Mouse (Mus musculus) heart, postnatal 0 days (tissue): Measurements from ENCODE around the gene Telo2. TPM values are rescaled to one million over a fixed set of nuclear protein-coding genes. Genes with fewer than 3 reads are reported as not detected.

ENCODE experiments used
- ATAC-seq: fragments of 200-750 bp; cut with Nextera tagmentation; 2 replicates; pipeline ENCODE4 v1.8.0; 2017; ENCODE audit warnings: low read depth, moderate number of reproducible peaks, moderate library complexity; ENCODE audit not compliant: insufficient read depth
- DNase-seq: peaks from one replicate; pipeline ENCODE4 v3.0.0-alpha.2; 2016; ENCODE audit warnings: low spot score
- H3K27ac ChIP-seq: fragments of 300-500 bp; sonication (generic); 2 replicates; pipeline ENCODE4 v1.5.1; 2014; ENCODE audit warnings: low read depth, mild to moderate bottlenecking
- H3K27me3 ChIP-seq: fragments of 300-500 bp; sonication (generic); 2 replicates; pipeline ENCODE4 v1.6.1; 2014; ENCODE audit warnings: low read length, mixed read lengths; ENCODE audit not compliant: control insufficient read depth, insufficient read depth
- H3K36me3 ChIP-seq: fragments of 300-500 bp; sonication (generic); replicated peaks from 2 replicates; pipeline ENCODE4 v1.6.1; 2014; ENCODE audit warnings: low read length, mixed read lengths; ENCODE audit not compliant: control insufficient read depth, insufficient read depth
- H3K4me1 ChIP-seq: fragments of 300-500 bp; sonication (generic); 2 replicates; pipeline ENCODE4 v1.6.1; 2014; ENCODE audit warnings: antibody characterized with exemption; ENCODE audit not compliant: control insufficient read depth, insufficient read depth
- H3K4me2 ChIP-seq: fragments of 300-500 bp; sonication (generic); 2 replicates; pipeline ENCODE4 v1.6.1; 2014; ENCODE audit warnings: low read depth, mild to moderate bottlenecking, low read length, moderate library complexity
- H3K4me3 ChIP-seq: fragments of 300-500 bp; sonication (generic); 2 replicates; pipeline ENCODE4 v1.5.1; 2014; ENCODE audit warnings: low read depth, low read length
- H3K9ac ChIP-seq: fragments of 300-500 bp; sonication (generic); replicated peaks from 2 replicates; pipeline ENCODE4 v1.6.1; 2014; ENCODE audit warnings: low read depth, low read length, mixed read lengths
- H3K9me3 ChIP-seq: fragments of 300-500 bp; sonication (generic); replicated peaks from 2 replicates; pipeline ENCODE4 v1.6.1; 2016; ENCODE audit warnings: low read length; ENCODE audit not compliant: control insufficient read depth
- CTCF ChIP-seq: IDR thresholded peaks from 2 replicates; pipeline ENCODE4 v1.5.1; 2016; ENCODE audit warnings: antibody characterized with exemption, control low read depth, low read depth
- EP300 ChIP-seq: IDR thresholded peaks from 2 replicates; pipeline ENCODE4 v1.6.1; 2016; ENCODE audit warnings: antibody characterized with exemption, low read depth
- WGBS: fragments of 180-500 bp; shearing (Covaris S2); extraction: QIAGEN DNeasy Blood & Tissue Kit; methylation state at CpG from one replicate; pipeline ENCODE4 v1.1.7; 2014; 5-methylcytosine and 5-hydroxymethylcytosine counted together
- polyA plus RNA-seq: library from polyadenylated mRNA; unstranded; fragments of >200 nt; fragmentation: Nextera tagmentation; extraction: Ambion mirVana; gene quantifications from 2 replicates; pipeline ENCODE4 v1.2.1, GENCODE M21; 2015
- total RNA-seq: library from RNA; depleted of rRNA; stranded (reverse); fragments of >200 nt; gene quantifications from 2 replicates; pipeline ENCODE4 v1.2.3, GENCODE M21; 2014; ENCODE audit warnings: low replicate concordance

Gene Telo2
- total and polyA plus RNA-seq, 2 experiments from 2014 or later = 15.3 to 27.9 TPM

DNA sequence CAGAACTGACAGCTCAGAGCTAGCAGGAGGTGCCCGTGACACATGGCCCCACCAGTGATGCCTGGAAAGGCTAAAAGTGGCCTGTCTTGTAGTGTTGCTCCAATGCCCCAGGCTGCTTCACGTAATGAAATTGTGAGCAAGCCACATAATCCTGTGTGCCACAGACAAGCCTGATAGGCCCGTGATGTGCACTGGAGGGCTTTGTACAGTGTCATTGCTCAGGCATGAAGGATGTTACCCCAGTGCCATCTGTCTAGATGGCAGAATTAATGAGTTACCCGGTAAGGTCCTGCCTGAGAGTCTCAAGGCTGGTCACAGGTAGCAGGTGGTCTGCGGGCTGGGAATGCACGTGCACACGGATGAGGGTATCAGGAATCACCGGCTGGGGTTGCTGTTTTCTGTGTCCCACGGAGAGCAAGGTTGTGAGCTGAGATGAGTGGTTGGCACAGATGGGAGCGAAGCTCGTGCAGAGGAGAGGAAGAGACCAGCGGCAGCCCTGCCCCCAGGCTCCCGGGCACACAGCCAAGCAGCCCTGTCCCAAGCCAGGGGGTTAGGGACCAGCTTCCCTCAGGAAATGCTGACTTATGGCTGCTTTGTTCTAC, 37.9 kb downstream of the Telo2 start:
- ATAC-seq (peak; percentile 63), DNase-seq (peak; percentile 51)
- Histone ChIP-seq H3K27ac (peak overlapping the region; percentile 85; the same call in 1 of the 2 replicates), H3K4me2 (peak overlapping the region; percentile 66), H3K9me3 (no peaks in the 10 kb centered on the region), H3K9ac (peak overlapping the region; percentile 67), H3K36me3 (no peaks in the 10 kb centered on the region; the same call in 1 of the 2 replicates), H3K27me3 (no peaks in the 10 kb centered on the region), H3K4me3 (peak overlapping the region; percentile 48), H3K4me1 (peaks cover 34% of the 10 kb centered on the region)
- 25% methylated on average over 13 of the region's 13 CpGs for WGBS
- TF ChIP-seq EP300 = peak; percentile 42; the same call in 1 of the 2 replicates
- no peak for TF ChIP-seq CTCF

DNA sequence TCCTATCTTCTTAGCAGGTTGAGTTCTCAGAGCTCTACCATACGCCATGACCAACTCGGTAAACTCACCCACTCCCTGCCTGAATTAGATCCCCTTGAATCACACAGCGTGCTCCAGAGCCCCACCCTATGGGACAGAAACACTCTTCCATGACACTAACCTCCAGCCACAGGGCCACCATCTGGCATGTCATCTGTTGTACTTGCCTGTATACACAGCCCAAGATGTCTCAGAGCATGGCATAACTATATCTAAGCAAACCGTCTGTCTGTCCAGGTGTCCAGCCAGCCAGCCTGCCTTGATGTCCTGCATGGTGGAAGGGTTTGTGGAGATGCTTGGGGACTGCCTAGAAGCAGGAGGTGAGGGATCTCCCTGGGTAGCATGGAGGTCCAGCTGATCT, 38.9 kb downstream of the Telo2 start:
- Histone ChIP-seq H3K36me3 (no peaks in the 10 kb centered on the region; the same call in 1 of the 2 replicates), H3K27ac (no peak overlapping the region), H3K9me3 (no peaks in the 10 kb centered on the region), H3K9ac (no peak overlapping the region), H3K4me3 (peak overlapping the region; percentile 1; the same call in 1 of the 2 replicates), H3K27me3 (no peaks in the 10 kb centered on the region), H3K4me2 (peak overlapping the region; percentile 66), H3K4me1 (peaks cover 30% of the 10 kb centered on the region)
- ATAC-seq (no peak), DNase-seq (no peak)
- no peak for TF ChIP-seq CTCF
- no peak for TF ChIP-seq EP300
- 79% methylated on average over 4 of the region's 4 CpGs for WGBS

DNA sequence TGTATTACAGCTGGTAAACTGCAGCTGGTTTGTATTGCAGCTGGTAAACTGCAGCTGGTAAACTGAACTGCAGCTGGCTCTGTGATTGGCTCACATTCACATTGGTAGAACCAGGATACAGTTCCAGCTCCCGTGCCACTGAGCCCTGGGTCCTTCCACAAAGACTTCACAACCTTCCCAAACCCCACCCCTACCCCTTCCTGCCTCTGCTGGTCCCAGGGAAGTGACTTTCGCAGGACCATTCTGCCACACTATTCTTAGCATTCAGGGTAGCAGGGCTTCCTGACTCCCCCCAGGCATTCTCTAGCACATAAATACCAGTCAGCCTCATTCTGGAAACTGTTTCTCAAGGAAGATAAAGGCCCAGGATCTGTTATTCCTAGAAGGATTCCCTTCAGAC, 47.1 kb downstream of the Telo2 start:
- no peak for ATAC-seq

DNA sequence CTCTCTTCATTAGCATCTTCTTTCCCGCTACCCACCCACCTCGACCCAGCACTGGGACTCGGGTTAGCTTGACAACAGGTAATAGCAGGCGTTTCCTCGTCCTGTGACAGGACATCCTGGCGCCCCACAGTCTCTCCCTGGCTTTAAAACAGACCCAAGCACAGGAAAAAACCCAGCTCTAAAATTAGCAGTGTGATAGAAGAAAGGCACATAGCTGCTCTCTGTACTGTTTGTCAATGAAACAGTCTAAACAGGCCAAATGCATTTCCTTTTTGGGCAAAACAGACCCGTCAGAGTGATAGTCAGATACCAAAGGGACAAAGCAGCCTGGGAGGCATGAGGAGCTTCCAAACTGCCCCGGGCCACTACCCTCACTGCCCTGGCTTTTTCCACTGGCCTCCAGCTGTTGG, 48.3 kb downstream of the Telo2 start:
- peak; percentile 47 for ATAC-seq
- WGBS = 27% methylated on average over 8 of the region's 8 CpGs
- peaks cover 22% of the 10 kb centered on the region for H3K4me1 ChIP-seq

More for the DNA sequence above, 47.1 kb downstream of the Telo2 start:
- WGBS = 45% methylated on average over 2 of the region's 2 CpGs
- Histone ChIP-seq H3K9me3 (no peaks in the 10 kb centered on the region), H3K4me1 (peaks cover 19% of the 10 kb centered on the region), H3K36me3 (no peaks in the 10 kb centered on the region), H3K9ac (no peak overlapping the region), H3K4me3 (no peak overlapping the region), H3K27ac (peak overlapping the region; percentile 64), H3K27me3 (no peaks in the 10 kb centered on the region), H3K4me2 (no peak overlapping the region)
- DNase-seq = no peak
- TF ChIP-seq CTCF (no peak), EP300 (no peak)

DNA sequence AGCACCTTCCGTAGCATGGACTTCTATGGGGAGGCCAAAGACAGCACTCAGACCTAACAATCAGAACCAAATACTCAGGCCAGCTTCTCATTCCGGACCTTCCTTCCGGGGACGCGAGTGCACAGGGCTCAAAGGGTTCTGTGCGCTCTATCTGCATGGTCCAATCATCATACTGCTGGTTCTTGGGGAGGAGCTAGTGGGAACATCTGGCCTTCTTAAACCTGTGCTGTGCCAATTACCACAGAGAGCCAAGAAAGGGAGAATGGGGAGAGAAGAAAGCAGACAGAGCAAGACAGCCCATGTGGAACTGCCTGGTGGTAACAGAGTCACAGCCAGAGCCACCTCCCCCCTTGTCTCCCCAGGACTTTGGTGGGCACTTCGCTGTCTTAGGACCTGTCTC, 49.2 kb downstream of the Telo2 start:
- H3K27ac ChIP-seq = peak overlapping the region; percentile 64
- peaks cover 20% of the 10 kb centered on the region for H3K4me1 ChIP-seq
- no peaks in the 10 kb centered on the region for H3K27me3 ChIP-seq
- H3K9ac ChIP-seq = no peak overlapping the region
- H3K36me3 ChIP-seq = 0 out of 2 replicates have a peak, but pooled peaks cover under 1% of the 10 kb centered on the region
- DNase-seq (no peak), ATAC-seq (no peak)
- no peaks in the 10 kb centered on the region for H3K9me3 ChIP-seq
- H3K4me2 ChIP-seq = no peak overlapping the region
- 79% methylated on average over 7 of the region's 7 CpGs for WGBS
- TF ChIP-seq EP300 (no peak), CTCF (no peak)
- no peak overlapping the region for H3K4me3 ChIP-seq

More for the DNA sequence above, 48.3 kb downstream of the Telo2 start:
- Histone ChIP-seq H3K27ac (peak overlapping the region; percentile 64), H3K9ac (no peak overlapping the region), H3K4me2 (no peak overlapping the region), H3K9me3 (no peaks in the 10 kb centered on the region), H3K27me3 (no peaks in the 10 kb centered on the region), H3K4me3 (no peak overlapping the region), H3K36me3 (no peaks in the 10 kb centered on the region)
- DNase-seq = peak; percentile 58
- TF ChIP-seq EP300 (peak; percentile 95), CTCF (no peak)

DNA sequence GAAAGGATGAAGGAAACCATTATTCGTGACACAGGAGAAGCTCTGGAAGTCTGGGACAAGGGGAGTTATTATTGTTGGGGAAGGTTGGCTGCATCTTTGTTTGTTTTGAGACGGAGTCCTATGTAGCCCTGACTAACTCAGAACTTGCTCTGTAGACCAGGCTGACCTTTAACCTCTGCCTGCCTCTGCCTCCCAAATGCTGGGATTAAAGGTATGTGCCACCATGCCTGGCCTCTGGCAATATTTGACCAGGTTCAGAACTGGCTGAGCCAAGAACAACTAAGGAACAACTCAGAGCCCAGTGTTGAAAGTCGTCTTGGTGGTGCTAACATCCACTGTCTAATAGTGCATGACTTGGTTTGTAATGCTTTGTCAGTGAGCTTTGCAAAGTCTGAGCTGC, 50.6 kb downstream of the Telo2 start:
- TF ChIP-seq EP300 = no peak
- TF ChIP-seq CTCF = no peak
- H3K9ac ChIP-seq = no peak overlapping the region
- H3K27me3 ChIP-seq = no peaks in the 10 kb centered on the region
- peaks cover 6% of the 10 kb centered on the region for H3K36me3 ChIP-seq
- H3K4me1 ChIP-seq = peaks cover 20% of the 10 kb centered on the region
- 70% methylated on average over 3 of the region's 3 CpGs for WGBS
- H3K9me3 ChIP-seq = no peaks in the 10 kb centered on the region
- H3K4me3 ChIP-seq = no peak overlapping the region
- H3K4me2 ChIP-seq = no peak overlapping the region
- no peak for ATAC-seq
- H3K27ac ChIP-seq = peak overlapping the region; percentile 74; the same call in 1 of the 2 replicates
- DNase-seq = no peak
